Mouse (Mus musculus) kidney, postnatal 0 days (tissue): ENCODE results near the gene Vps33a. TPM values are rescaled to one million over a fixed set of nuclear protein-coding genes. Genes with fewer than 3 reads are reported as not detected.

Experiments used
- ATAC-seq: fragments of 200-750 bp; cut with Nextera tagmentation; replicated peaks from 2 replicates; pipeline ENCODE4 v1.8.0; 2017; ENCODE audit warnings: low read depth, moderate number of reproducible peaks, moderate TSS enrichment, moderate library complexity; ENCODE audit not compliant: low FRiP score
- DNase-seq: peaks from one replicate; pipeline ENCODE4 v3.0.0-alpha.2; 2016; ENCODE audit warnings: low spot score
- H3K27ac ChIP-seq: fragments of 300-500 bp; sonication (generic); 2 replicates; pipeline ENCODE4 v1.5.1; 2014; ENCODE audit warnings: mild to moderate bottlenecking
- H3K27me3 ChIP-seq: fragments of 300-500 bp; sonication (generic); 2 replicates; pipeline ENCODE4 v1.6.1; 2014; ENCODE audit warnings: low read length, mixed read lengths; ENCODE audit not compliant: insufficient read depth
- H3K36me3 ChIP-seq: fragments of 300-500 bp; sonication (generic); 2 replicates; pipeline ENCODE4 v1.6.1; 2014; ENCODE audit warnings: low read length, mixed read lengths; ENCODE audit not compliant: insufficient read depth
- H3K4me1 ChIP-seq: fragments of 300-500 bp; sonication (generic); replicated peaks from 2 replicates; pipeline ENCODE4 v1.6.1; 2014; ENCODE audit warnings: antibody characterized with exemption, low read length, mixed read lengths; ENCODE audit not compliant: insufficient read depth
- H3K4me2 ChIP-seq: fragments of 300-500 bp; sonication (generic); 2 replicates; pipeline ENCODE4 v1.6.1; 2014; ENCODE audit warnings: mild to moderate bottlenecking, low read length, moderate library complexity, mixed read lengths
- H3K4me3 ChIP-seq: fragments of 300-500 bp; sonication (generic); replicated peaks from 2 replicates; pipeline ENCODE4 v1.5.1; 2014; ENCODE audit warnings: low read depth, low read length
- H3K9ac ChIP-seq: fragments of 300-500 bp; sonication (generic); 2 replicates; pipeline ENCODE4 v1.6.1; 2014; ENCODE audit warnings: low read depth, low read length
- H3K9me3 ChIP-seq: fragments of 300-500 bp; sonication (generic); replicated peaks from 2 replicates; pipeline ENCODE4 v1.6.1; 2016; ENCODE audit warnings: low read length, inconsistent platforms, mixed read lengths
- CTCF ChIP-seq: IDR thresholded peaks from 2 replicates; pipeline ENCODE4 v1.5.1; 2016; ENCODE audit warnings: antibody characterized with exemption, low read depth, mild to moderate bottlenecking, moderate library complexity
- WGBS: fragments of 180-500 bp; shearing (Covaris S2); extraction: QIAGEN DNeasy Blood & Tissue Kit; methylation state at CpG from one replicate; pipeline ENCODE4 v1.1.7; 2014; 5-methylcytosine and 5-hydroxymethylcytosine counted together
- polyA plus RNA-seq: library from polyadenylated mRNA; unstranded; fragments of >200 nt; fragmentation: Nextera tagmentation; extraction: Ambion mirVana; gene quantifications from 2 replicates; pipeline ENCODE4 v1.2.1, GENCODE M21; 2015

Gene Vps33a
- 23.4 and 25.0 TPM in 2 replicates for polyA plus RNA-seq

DNA sequence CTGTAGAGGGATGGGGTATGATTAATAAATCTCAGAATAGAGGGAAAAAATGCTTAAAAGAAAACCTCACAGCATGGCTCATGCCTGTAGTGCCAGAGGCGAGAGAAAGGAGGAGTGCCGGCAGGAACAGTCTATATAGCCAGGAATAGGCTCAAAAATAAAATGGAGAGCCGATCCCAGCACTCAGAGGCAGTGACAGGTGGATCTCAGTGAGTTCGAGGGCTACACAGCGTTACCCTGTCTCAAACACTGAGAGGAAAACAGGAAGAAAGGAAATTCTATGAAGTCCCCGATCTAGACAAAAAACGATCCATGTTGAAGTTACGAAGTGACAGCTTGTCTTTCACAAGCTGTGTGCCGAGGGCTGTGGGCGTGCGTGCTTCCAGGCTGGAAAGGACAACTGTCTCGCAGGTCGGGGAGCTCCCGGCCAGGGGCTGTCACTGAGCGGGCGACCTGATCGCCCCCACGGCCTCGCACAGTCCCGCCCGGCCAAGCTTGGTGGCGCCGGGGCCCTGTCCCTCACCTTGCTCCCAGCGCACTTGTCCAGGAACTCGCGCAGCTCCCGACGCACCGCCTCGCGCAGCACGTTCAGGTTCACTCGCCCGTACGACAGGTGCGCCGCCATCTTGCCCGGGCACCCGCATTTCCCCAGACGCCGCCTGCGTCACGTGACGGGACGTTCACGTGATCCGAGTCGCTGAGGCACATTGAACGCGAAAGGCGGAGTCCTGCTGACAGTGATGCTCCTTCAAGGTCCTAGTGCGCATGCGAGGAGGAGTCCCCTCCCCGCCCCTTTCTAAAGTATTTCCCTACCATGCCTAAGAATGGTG, at the start of gene Vps33a:
TSS of gene Vps33a (minus strand) at position 682 of the 830 bp plus-strand sequence.
- H3K4me2 ChIP-seq, result peak within 1 kb of the TSS; percentile 76
- H3K9ac ChIP-seq, result peak within 1 kb of the TSS; percentile 84
- H3K27me3 ChIP-seq, result no peaks in the 10 kb centered on the region
- H3K4me3 ChIP-seq, result peak within 1 kb of the TSS; percentile 92
- no peaks in the 10 kb centered on the region for H3K9me3 ChIP-seq
- WGBS, result under 1% methylated on average over 54 of the region's 54 CpGs
- peaks cover 7% of the 10 kb centered on the region; the same call in 1 of the 2 replicates for H3K4me1 ChIP-seq
- TF ChIP-seq CTCF, result no peak
- DNase-seq (peak; percentile 99), ATAC-seq (peak; percentile 91)
- H3K27ac ChIP-seq, result peak within 1 kb of the TSS; percentile 80
- H3K36me3 ChIP-seq, result peaks cover 11% of the 10 kb centered on the region; the same call in 1 of the 2 replicates

GRCm38 (mm10) chr5:123622421-123622820, 49.6 kb upstream of the Vps33a start:
- Histone ChIP-seq H3K9me3 (no peaks in the 10 kb centered on the region), H3K4me2 (no peak overlapping the region), H3K4me1 (no peaks in the 10 kb centered on the region), H3K36me3 (peaks cover 9% of the 10 kb centered on the region), H3K27me3 (no peaks in the 10 kb centered on the region), H3K9ac (no peak overlapping the region), H3K4me3 (no peak overlapping the region), H3K27ac (no peak overlapping the region)
- 77% methylated on average over 13 of the region's 13 CpGs for WGBS
- TF ChIP-seq CTCF, result peak; percentile 15; the same call in 1 of the 2 replicates
- DNase-seq (no peak), ATAC-seq (no peak)

DNA sequence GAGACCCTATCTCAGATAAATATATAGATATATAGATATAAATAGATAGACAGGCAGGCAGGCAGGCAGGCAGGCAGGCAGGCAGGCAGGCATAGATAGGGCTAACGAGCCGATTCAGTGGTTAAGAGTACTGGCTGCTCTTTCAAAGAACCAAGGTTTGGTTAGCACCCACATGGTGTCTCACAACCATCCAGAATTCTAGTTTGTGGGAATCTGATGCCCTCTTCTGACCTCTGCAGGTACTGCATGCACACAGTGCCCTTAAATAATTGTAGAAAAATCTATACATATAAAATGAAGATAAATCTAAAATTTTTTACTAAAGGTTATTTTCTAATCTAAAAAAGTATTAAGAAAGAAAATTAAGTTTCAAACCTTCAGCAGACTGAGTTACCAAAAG, 45.7 kb upstream of the Vps33a start:
- Histone ChIP-seq H3K27me3 (no peaks in the 10 kb centered on the region), H3K9ac (no peak overlapping the region), H3K4me1 (no peaks in the 10 kb centered on the region), H3K9me3 (no peaks in the 10 kb centered on the region), H3K4me2 (no peak overlapping the region), H3K4me3 (no peak overlapping the region), H3K27ac (no peak overlapping the region), H3K36me3 (peaks cover 37% of the 10 kb centered on the region)
- ATAC-seq (no peak), DNase-seq (peak; percentile 16)
- WGBS, result 81% methylated on average over 2 of the region's 2 CpGs
- peak; percentile 64 for TF ChIP-seq CTCF

- no peak for TF ChIP-seq CTCF
- no peak for ATAC-seq
- H3K36me3 ChIP-seq, result peaks cover 51% of the 10 kb centered on the region
Measured at GRCm38 (mm10) chr5:123614246-123614645, 41.4 kb upstream of the Vps33a start.

GRCm38 (mm10) chr5:123609843-123610242, 37.0 kb upstream of the Vps33a start:
- Histone ChIP-seq H3K27ac (no peak overlapping the region), H3K27me3 (no peaks in the 10 kb centered on the region), H3K4me1 (no peaks in the 10 kb centered on the region), H3K36me3 (peaks cover 45% of the 10 kb centered on the region), H3K9me3 (no peaks in the 10 kb centered on the region), H3K9ac (no peak overlapping the region), H3K4me2 (no peak overlapping the region), H3K4me3 (no peak overlapping the region)
- 36% methylated on average over 4 of the region's 4 CpGs for WGBS
- DNase-seq, result peak; percentile 83
- no peak for ATAC-seq
- TF ChIP-seq CTCF, result peak; percentile 91

More at GRCm38 (mm10) chr5:123614246-123614645, 41.4 kb upstream of the Vps33a start:
- Histone ChIP-seq H3K9me3 (no peaks in the 10 kb centered on the region), H3K27ac (no peak overlapping the region), H3K4me2 (no peak overlapping the region), H3K9ac (no peak overlapping the region), H3K27me3 (no peaks in the 10 kb centered on the region), H3K4me1 (no peaks in the 10 kb centered on the region), H3K4me3 (no peak overlapping the region)
- DNase-seq, result no peak
- WGBS, result 97% methylated on average over 24 of the region's 24 CpGs

DNA sequence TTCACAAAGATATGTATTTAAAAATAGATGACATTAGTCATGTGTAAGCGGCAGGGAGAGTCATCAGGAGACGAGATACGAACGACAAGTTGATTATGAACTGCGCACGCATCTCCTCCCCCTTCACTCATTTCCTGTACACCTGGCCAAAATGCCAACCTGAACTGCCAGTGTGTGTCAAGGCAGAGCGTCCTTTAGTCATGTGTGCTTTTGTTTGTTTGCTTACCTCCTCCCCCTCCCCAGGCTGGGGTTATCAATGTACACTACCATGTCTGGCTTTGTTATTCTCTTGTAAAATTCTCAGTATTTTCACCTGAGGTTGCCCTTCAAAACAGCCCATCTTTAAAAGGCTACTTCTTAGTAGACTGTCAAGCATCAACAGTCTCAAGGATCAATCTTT, 36.6 kb upstream of the Vps33a start:
- no peak for DNase-seq
- H3K36me3 ChIP-seq, result peaks cover 41% of the 10 kb centered on the region

More for the DNA sequence above, 36.6 kb upstream of the Vps33a start:
- no peak for ATAC-seq
- no peaks in the 10 kb centered on the region for H3K27me3 ChIP-seq
- H3K4me2 ChIP-seq, result no peak overlapping the region
- WGBS, result 92% methylated on average over 7 of the region's 7 CpGs
- no peak overlapping the region for H3K4me3 ChIP-seq
- no peaks in the 10 kb centered on the region for H3K4me1 ChIP-seq
- no peak overlapping the region for H3K9ac ChIP-seq
- no peak for TF ChIP-seq CTCF
- no peaks in the 10 kb centered on the region for H3K9me3 ChIP-seq
- H3K27ac ChIP-seq, result no peak overlapping the region
